Mouse (Mus musculus) ES-Bruce4 (cell line): ENCODE data around the gene Acot7. TPM values are rescaled to one million over a fixed set of nuclear protein-coding genes. Genes with fewer than 3 reads are reported as not detected.

Source experiments
- H3K27ac ChIP-seq: 2 replicates; pipeline ENCODE4 v1.5.1; 2012; ENCODE audit warnings: low read length, inconsistent platforms; ENCODE audit not compliant: insufficient read depth
- H3K27me3 ChIP-seq: 2 replicates; pipeline ENCODE4 v1.6.1; 2012; ENCODE audit warnings: mild to moderate bottlenecking, low read length, inconsistent platforms; ENCODE audit not compliant: control insufficient read depth, poor library complexity, insufficient read depth, severe bottlenecking
- H3K36me3 ChIP-seq: 2 replicates; pipeline ENCODE4 v1.6.1; 2012; ENCODE audit warnings: inconsistent platforms, mild to moderate bottlenecking, low read length, moderate library complexity; ENCODE audit not compliant: control insufficient read depth, poor library complexity, insufficient read depth, severe bottlenecking
- H3K4me1 ChIP-seq: one replicate; pipeline ENCODE4 v1.8.1; 2011; ENCODE audit warnings: low read length; ENCODE audit not compliant: control insufficient read depth, insufficient read depth
- H3K4me3 ChIP-seq: 2 replicates; pipeline ENCODE4 v1.5.1; 2011; ENCODE audit warnings: low read depth, mild to moderate bottlenecking, low read length
- H3K9ac ChIP-seq: 2 replicates; pipeline ENCODE4 v1.6.1; 2012; ENCODE audit warnings: low read depth, mild to moderate bottlenecking, inconsistent platforms; ENCODE audit not compliant: poor library complexity, severe bottlenecking
- H3K9me3 ChIP-seq: replicated peaks from 2 replicates; pipeline ENCODE4 v1.6.1; 2012; ENCODE audit warnings: mild to moderate bottlenecking, low read length, inconsistent platforms; ENCODE audit not compliant: control insufficient read depth, poor library complexity, insufficient read depth, severe bottlenecking
- CTCF ChIP-seq: IDR thresholded peaks from one replicate; pipeline ENCODE4 v1.8.1; 2011; ENCODE audit warnings: low read depth, low read length
- EP300 ChIP-seq: IDR thresholded peaks from 2 replicates; pipeline ENCODE4 v1.6.1; 2011; ENCODE audit warnings: low read depth, low read length; ENCODE audit not compliant: insufficient read depth
- POLR2A ChIP-seq: IDR thresholded peaks from one replicate; pipeline ENCODE4 v1.8.1; 2011; ENCODE audit warnings: low read length; ENCODE audit not compliant: insufficient read depth
- polyA plus RNA-seq: library from polyadenylated mRNA; stranded (reverse); fragments of >200 nt; gene quantifications from 2 replicates; pipeline ENCODE4 v1.2.4, GENCODE M21; 2011; ENCODE audit warnings: low read depth; ENCODE audit not compliant: missing spikeins, insufficient read depth, insufficient read length

Gene Acot7
- polyA plus RNA-seq, 1 experiment, result 49.5 TPM

DNA sequence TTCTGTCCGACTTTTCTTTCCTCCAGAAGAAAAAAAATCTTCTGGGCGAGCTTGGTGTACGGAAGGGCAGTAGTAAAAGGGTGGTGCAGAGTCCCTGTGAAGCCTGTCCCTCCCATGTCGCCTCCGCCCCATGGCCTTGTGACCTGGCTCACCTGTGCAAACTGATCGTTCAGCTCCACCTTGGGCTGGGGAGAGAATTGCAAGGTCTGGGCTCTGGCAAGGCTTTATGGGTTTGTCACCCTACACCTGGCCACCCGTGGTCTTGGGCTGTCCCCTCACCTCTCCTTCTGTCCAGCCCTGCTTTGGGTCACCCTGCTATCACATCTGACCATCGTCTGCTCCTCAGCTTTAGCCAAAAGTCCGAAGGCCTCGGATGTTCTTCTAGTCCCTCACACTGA lies 45.2 kb upstream of the Acot7 start:
- no peak overlapping the region for H3K9ac ChIP-seq
- H3K27ac ChIP-seq, result no peak overlapping the region
- TF ChIP-seq EP300 (peak; percentile 60; the same call in 1 of the 2 replicates), CTCF (peak; percentile 15), POLR2A (no peak)
- no peak overlapping the region; the same call in 1 of the 2 replicates for H3K4me3 ChIP-seq
- H3K27me3 ChIP-seq, result no peaks in the 10 kb centered on the region; the same call in 1 of the 2 replicates
- no peaks in the 10 kb centered on the region for H3K36me3 ChIP-seq
- H3K9me3 ChIP-seq, result no peaks in the 10 kb centered on the region
- peaks cover 11% of the 10 kb centered on the region for H3K4me1 ChIP-seq

DNA sequence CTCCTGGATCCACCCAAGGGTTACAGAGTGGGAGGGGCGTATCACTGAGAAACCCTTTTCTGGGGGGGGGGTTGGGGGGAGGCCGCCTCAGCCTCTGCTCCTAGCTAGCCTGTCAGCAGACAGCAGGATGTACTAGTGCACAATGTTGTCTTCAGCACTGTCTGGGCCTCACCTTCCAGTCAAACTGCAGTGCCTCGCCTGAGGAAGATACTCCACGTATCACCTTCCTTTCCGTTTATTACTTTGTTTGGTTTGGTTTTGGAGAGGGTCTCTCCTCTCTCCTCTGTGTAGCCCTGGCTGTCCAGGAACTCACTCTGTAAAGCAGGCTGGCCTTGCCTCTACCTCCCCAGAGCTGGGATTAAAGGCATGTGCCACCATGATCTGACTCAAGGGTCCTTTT lies 44.7 kb upstream of the Acot7 start:
- Histone ChIP-seq H3K27me3 (no peaks in the 10 kb centered on the region; the same call in 1 of the 2 replicates), H3K9me3 (no peaks in the 10 kb centered on the region), H3K9ac (no peak overlapping the region), H3K27ac (no peak overlapping the region), H3K36me3 (no peaks in the 10 kb centered on the region), H3K4me3 (no peak overlapping the region), H3K4me1 (peaks cover 11% of the 10 kb centered on the region)
- no peak for TF ChIP-seq POLR2A
- TF ChIP-seq CTCF, result no peak
- TF ChIP-seq EP300, result no peak

DNA sequence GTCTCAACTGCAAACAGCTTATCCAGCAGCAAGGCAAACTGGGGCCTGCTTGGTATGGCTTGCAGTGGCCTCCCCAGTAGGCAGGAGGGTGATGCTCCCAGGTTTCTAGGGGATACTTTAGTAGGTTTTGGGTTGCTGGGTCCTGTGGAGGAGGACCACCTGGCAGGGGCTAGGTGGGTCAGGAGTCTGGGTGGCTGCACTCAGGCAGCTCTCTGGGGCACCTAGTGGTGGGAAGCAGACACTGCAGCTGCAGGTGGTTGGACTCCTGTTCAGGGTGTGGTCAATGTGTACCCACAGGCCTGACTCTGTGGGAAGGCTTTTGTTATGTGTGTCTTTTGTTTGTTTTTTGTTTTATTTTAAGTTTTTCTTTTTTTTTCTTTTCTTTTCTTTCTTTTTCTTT lies 43.4 kb upstream of the Acot7 start:
- Histone ChIP-seq H3K36me3 (no peaks in the 10 kb centered on the region), H3K4me3 (no peak overlapping the region), H3K27ac (no peak overlapping the region), H3K27me3 (no peaks in the 10 kb centered on the region; the same call in 1 of the 2 replicates), H3K9ac (no peak overlapping the region), H3K4me1 (peaks cover 8% of the 10 kb centered on the region), H3K9me3 (no peaks in the 10 kb centered on the region)
- TF ChIP-seq POLR2A (no peak), CTCF (peak; percentile 85), EP300 (0 out of 2 replicates have a peak, but pooled peaks have one; percentile 41)

DNA sequence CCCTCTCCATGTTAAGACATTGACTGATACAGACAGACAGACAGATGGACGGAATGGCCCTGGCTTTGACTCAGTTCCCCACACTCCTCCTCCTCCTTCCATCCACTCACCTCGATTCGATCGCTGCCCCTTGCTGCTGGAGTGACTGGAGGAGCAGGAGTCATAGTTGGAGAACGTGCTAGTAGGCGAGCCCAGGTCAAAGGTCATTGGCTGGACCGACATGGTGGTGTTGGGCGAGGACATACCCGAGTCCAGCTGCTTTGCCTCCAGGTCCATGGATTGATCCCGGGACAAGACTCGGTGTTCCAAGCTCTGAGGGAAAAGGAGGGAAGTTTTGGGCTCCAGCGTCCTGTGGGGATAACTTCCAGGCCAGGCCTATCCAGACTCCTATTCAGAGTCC lies 42.6 kb upstream of the Acot7 start:
- Histone ChIP-seq H3K27me3 (no peaks in the 10 kb centered on the region; the same call in 1 of the 2 replicates), H3K4me3 (no peak overlapping the region), H3K36me3 (no peaks in the 10 kb centered on the region), H3K9ac (no peak overlapping the region), H3K27ac (no peak overlapping the region), H3K4me1 (peaks cover 8% of the 10 kb centered on the region), H3K9me3 (no peaks in the 10 kb centered on the region)
- TF ChIP-seq EP300 (no peak), CTCF (no peak), POLR2A (no peak)

DNA sequence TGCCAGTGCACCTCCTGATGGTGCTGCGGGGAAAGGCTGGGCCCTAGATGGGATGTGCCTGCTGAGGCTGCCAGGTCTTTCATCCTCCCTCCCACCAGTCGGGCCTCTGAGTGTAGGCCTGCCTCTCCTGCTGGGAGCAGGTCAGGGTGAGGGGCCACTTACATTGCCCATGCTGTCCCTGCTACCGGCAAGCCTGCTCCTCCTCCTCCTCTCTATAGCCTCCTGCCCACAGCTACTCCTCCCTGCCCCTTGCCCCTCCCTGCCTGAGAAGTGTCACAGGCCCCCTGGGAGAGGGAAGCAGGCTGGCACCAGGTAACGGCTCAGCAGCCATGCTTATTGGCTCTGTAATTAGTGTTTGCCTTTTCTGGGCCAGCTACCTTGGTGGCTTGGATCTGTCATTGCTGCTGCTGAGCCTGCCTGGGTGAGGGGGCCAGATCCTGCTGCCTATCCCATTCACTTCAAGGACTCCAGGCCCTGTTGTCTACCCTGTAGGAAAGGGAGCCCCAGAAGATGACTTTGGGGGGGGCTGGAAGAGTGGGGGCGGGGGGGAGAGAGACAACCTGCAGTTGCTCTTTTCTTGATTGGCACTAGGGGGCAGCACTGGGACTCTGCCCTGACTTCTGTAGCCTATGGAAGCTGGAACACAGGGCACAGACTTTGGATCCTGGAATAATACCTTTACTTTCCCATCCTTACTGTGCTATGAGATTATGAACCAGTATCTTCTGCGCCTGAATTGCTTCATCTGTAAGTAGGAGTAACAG lies 41.6 kb upstream of the Acot7 start:
- Histone ChIP-seq H3K9ac (no peak overlapping the region), H3K4me3 (no peak overlapping the region), H3K27ac (no peak overlapping the region), H3K4me1 (peaks cover 8% of the 10 kb centered on the region), H3K9me3 (no peaks in the 10 kb centered on the region), H3K27me3 (no peaks in the 10 kb centered on the region), H3K36me3 (no peaks in the 10 kb centered on the region)
- TF ChIP-seq POLR2A (no peak), CTCF (peak; percentile 77), EP300 (no peak)

DNA sequence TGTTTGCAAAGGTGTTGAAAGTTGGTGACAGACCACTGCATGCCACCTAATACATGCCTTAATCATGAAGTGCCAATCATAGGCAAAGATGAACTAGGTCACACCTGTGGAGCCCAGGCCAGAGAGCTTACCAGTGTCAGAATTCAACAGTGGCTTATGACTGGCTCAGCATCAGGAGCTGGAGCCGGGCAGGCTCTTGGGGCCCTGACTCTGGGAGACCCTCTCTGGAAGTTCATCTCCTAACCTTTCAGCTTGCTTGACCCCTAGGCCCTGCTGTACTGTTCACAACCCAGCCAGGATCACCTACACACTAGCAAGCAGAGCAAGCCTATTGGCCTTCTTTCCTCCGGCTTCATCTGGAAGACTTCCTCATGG lies 41.1 kb upstream of the Acot7 start:
- TF ChIP-seq POLR2A, result no peak
- TF ChIP-seq EP300, result no peak
- TF ChIP-seq CTCF, result no peak
- Histone ChIP-seq H3K4me3 (no peak overlapping the region), H3K27me3 (no peaks in the 10 kb centered on the region), H3K4me1 (peaks cover 8% of the 10 kb centered on the region), H3K9ac (no peak overlapping the region), H3K9me3 (no peaks in the 10 kb centered on the region), H3K27ac (no peak overlapping the region), H3K36me3 (no peaks in the 10 kb centered on the region)
